Mouse (Mus musculus) layer of hippocampus, adult 8-10 months (tissue): ENCODE measurements around the gene Zbtb7a. TPM values are rescaled to one million over a fixed set of nuclear protein-coding genes. Genes with fewer than 3 reads are reported as not detected.

Experiments
- microRNA-seq, 2 experiments: library from miRNA; unstranded; fragments of <30 nt; microRNA quantifications; one replicate each; pipeline ENCODE4 v1.2.0; 2022
- total RNA-seq, 4 experiments: library from RNA; stranded (reverse); gene quantifications; 2 replicates each; pipeline ENCODE4 v1.2.4; 2022

Zbtb7a gene
- total RNA-seq, 4 experiments from 2014 or later = 94.8 to 118 (median 103) TPM

Small RNA genes within 50 kb of the gene (microRNA-seq; reads per million reads assigned to microRNA genes)
- gene Mir5615-1 (0 reads per million in 2 experiments), gene Mir5615-2 (0 reads per million in 2 experiments)

Other genes with a start within 250 kb of the Zbtb7a start
- gene Timm13, start 234.3 kb upstream of the Zbtb7a start, total RNA-seq = 100 to 1,000 TPM; 112 to 139 (median 124) TPM
- 10 to 100 TPM; 17.2 to 22.9 (median 19.9) TPM for gene Lmnb2, start 217.0 kb upstream of the Zbtb7a start, total RNA-seq
- gene Gadd45b, start 205.1 kb upstream of the Zbtb7a start, total RNA-seq = 10 to 100 TPM; 17.4 to 22.9 (median 20.2) TPM
- 100 to 1,000 TPM; 130 to 139 (median 135) TPM for gene Gng7, start 120.3 kb upstream of the Zbtb7a start, total RNA-seq
- 10 to 100 TPM; 88.3 to 96.9 (median 90.2) TPM for gene Diras1, start 109.6 kb upstream of the Zbtb7a start, total RNA-seq
- 10 to 100 TPM; 55.5 to 60.8 (median 60.0) TPM for gene Slc39a3, start 97.8 kb upstream of the Zbtb7a start, total RNA-seq
- 100 to 1,000 TPM; 165 to 175 (median 172) TPM for gene Sgta, start 75.0 kb upstream of the Zbtb7a start, total RNA-seq
- gene Thop1, start 65.2 kb upstream of the Zbtb7a start, total RNA-seq = 10 to 100 TPM; 44.5 to 55.0 (median 46.5) TPM
- under 1 TPM; 0.19 to 0.80 (median 0.68) TPM for gene Creb3l3, start 36.3 kb upstream of the Zbtb7a start, total RNA-seq
- 100 to 1,000 TPM; 131 to 151 (median 135) TPM for gene Map2k2, start 29.3 kb upstream of the Zbtb7a start, total RNA-seq
- 10 to 100 TPM; 27.0 to 35.1 (median 31.7) TPM for gene Pias4, start 32.7 kb downstream of the Zbtb7a start, total RNA-seq
- 100 to 1,000 TPM; 820 to 960 (median 855) TPM for gene Eef2, start 41.4 kb downstream of the Zbtb7a start, total RNA-seq
- gene Dapk3, start 47.8 kb downstream of the Zbtb7a start, total RNA-seq = 10 to 100 TPM; 57.1 to 69.8 (median 65.7) TPM
- gene 4930442H23Rik, start 48.6 kb downstream of the Zbtb7a start, total RNA-seq = not detected
- gene Nmrk2, start 66.8 kb downstream of the Zbtb7a start, total RNA-seq = under 1 TPM in 1 of 4 experiments, not detected in 3; 0.57 TPM
- 100 to 1,000 TPM; 135 to 167 (median 145) TPM for gene Atcay, start 95.6 kb downstream of the Zbtb7a start, total RNA-seq
- 10 to 100 TPM; 59.3 to 81.0 (median 65.3) TPM for gene Zfr2, start 97.9 kb downstream of the Zbtb7a start, total RNA-seq
- gene Matk, start 117.7 kb downstream of the Zbtb7a start, total RNA-seq = 100 to 1,000 TPM; 208 to 230 (median 216) TPM
- 10 to 100 TPM; 32.5 to 49.5 (median 40.8) TPM for gene Mrpl54, start 131.7 kb downstream of the Zbtb7a start, total RNA-seq
- gene Apba3, start 131.7 kb downstream of the Zbtb7a start, total RNA-seq = 10 to 100 TPM; 32.0 to 45.0 (median 39.1) TPM
- gene Tjp3, start 156.4 kb downstream of the Zbtb7a start, total RNA-seq = 1 to 10 TPM in 2 of 4 experiments, under 1 TPM in 2; 0.73 to 1.2 (median 0.90) TPM
- 100 to 1,000 TPM; 267 to 303 (median 296) TPM for gene Pip5k1c, start 157.7 kb downstream of the Zbtb7a start, total RNA-seq
- gene Cactin, start 185.9 kb downstream of the Zbtb7a start, total RNA-seq = 10 to 100 TPM; 28.2 to 31.3 (median 30.2) TPM
- 1 to 10 TPM; 1.1 to 1.4 (median 1.4) TPM for gene Tbxa2r, start 193.5 kb downstream of the Zbtb7a start, total RNA-seq
- gene Gipc3, start 208.0 kb downstream of the Zbtb7a start, total RNA-seq = 1 to 10 TPM; 1.3 to 2.2 (median 1.7) TPM
- gene Hmg20b, start 215.3 kb downstream of the Zbtb7a start, total RNA-seq = 10 to 100 TPM; 32.5 to 37.1 (median 32.9) TPM
- gene Mfsd12, start 222.3 kb downstream of the Zbtb7a start, total RNA-seq = 10 to 100 TPM; 40.7 to 46.7 (median 43.6) TPM
- gene 4930404N11Rik, start 230.6 kb downstream of the Zbtb7a start, total RNA-seq = 1 to 10 TPM; 1.0 to 3.2 (median 1.4) TPM
- gene Fzr1, start 243.3 kb downstream of the Zbtb7a start, total RNA-seq = 10 to 100 TPM; 64.6 to 72.1 (median 67.2) TPM
- gene Dohh, start 249.2 kb downstream of the Zbtb7a start, total RNA-seq = 10 to 100 TPM; 64.3 to 78.5 (median 72.6) TPM
- 1 to 10 TPM; 2.7 to 5.5 (median 4.5) TPM for gene Gm48551, start 249.2 kb downstream of the Zbtb7a start, total RNA-seq